Mouse (Mus musculus): ENCODE data around the gene Ppp2r5a.
A peak's percentile ranks its signal among the peaks of the same experiment; 100 is the strongest.
"Not testable (repeated sequence)": the region's sequence is repeated elsewhere in the genome, so short reads cannot be mapped to it uniquely, and the experiment has no call there.

Ppp2r5a gene

DNA sequence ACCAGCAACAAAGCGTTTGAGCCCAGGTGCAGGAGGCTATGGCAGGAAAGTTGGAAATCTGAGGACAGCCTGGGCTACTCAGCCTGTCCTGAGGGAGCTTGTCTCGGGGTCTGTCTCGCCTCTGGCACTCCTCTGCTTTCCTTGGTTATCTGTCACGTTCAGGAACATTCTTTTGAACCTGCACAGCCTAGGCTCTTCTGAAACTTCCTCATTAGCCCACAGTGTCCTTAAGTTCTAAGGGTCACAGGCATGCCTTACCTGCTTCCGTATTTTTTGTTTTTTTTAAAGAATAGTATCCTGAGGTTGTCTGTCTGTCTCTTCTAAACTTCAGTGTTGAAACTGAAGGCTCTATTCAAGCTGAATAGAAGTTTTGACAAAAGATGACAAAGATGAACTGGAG lies at the start of gene Ppp2r5a:
Gene Ppp2r5a, minus strand, starts transcription at position 199 of the 400 bp plus-strand sequence.
- DNase-seq (ENCODE audit: low spot score in 2 of 2): no peak

DNA sequence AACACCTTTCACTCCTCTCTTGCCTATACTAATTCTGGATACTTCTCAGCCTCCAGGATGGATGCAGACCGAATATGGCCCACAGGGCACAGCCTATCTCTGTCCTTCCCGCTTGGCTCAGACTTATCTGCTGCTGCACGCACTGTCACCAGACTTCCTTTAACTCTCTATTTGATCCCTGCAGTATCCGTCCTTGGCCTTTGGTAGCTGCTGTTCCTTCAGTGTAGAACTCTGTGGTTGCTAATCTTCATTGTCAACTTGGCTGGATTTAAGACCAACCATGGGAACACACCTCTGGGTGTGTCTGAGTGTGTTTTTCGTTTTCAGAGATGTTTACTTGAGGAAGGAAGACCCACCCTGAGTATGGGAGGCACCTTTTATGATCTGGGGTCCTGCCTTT lies 47.5 kb upstream of the Ppp2r5a start:
- no peak for DNase-seq (ENCODE audit: low spot score in 2 of 2)

DNA sequence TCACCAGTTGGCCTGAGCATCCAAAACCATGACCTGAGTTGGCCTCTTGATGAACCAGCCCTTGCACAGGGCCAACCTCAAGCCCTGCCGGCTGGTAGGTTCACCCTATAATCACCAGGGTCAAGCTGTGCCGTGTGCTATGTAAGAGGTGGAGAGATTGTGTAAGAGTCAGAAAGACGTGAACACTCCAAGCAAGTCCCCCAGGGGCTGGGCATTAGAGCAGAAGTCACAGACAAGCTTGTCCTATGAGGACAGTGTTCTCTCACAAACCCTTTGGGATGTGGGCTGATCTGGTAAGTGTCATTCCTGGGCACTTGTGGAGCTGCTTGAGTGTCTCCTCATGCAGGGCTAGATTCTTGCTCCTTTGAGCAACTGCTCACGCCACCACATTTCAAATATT lies 46.5 kb upstream of the Ppp2r5a start:
- no peak for DNase-seq (ENCODE audit: low spot score in 2 of 2)

DNA sequence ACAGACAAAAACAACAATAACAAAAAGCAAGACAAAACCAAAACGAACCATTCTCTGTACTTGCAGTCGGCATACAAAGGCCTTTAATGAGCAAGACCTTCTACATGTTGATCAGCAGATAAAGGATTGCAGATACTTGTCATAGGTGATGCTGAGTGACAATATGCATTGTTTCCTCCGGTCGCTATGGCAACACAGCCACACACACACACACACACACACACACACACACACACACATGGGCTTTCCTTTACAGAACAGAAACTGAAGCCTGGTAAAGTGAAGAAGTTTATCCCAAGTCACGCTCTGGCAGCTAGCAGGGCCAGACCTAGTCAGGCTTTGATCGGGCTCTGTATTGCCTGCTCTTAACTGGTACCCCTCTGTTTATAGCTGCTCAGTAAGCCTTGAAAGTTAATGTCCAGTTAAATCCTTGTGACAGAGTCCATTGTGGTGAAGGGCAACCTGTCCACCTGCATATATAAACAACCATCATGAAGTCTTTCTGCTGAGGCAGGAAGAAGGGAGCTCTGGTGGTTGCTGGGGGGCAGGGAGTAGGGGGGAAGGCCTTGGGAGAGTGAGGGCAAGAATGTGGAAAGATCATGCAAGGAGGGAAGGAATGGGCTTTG lies 44.4 kb upstream of the Ppp2r5a start:
- no peak for DNase-seq (ENCODE audit: low spot score in 2 of 2)

DNA sequence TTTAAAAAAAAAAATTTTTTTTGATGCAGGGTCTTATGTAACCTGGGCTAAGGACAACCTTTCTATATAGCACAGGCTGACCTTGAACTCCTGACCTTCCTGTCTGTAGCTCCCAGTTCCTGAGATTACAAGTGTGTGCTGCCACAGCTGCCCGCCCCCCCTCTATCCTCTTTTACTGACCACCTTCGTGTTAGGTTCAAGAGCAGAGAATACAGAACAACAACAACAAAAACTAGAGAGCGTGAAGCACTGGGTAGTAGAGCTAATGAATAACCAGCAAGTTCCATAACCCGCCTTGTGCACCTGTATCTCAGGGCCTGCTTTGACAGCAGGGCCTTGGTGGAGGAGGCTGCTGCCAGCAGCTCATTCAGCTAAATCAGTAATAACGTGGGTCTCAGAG lies 43.2 kb upstream of the Ppp2r5a start:
- no peak for DNase-seq (ENCODE audit: low spot score in 2 of 2)

DNA sequence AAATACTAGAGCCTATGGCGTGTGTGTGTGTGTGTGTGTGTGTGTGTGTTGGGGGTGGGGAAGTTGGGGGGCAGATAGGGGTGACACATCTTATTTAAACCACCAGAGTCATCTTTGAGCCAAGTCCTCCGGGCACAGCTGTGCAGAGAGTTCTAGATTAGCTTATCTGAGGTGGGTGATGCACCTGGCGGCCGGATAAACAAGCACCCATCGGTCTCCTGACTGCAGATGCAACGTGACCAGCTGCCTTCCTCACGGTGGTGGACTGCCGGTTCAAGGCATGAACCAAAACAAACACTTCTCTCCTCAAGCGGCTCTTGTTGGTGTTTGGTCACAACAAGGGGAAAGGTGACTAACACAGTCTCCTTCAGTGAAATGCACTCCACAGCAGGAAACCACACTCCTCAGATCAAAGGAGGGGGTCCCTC lies 42.8 kb upstream of the Ppp2r5a start:
- no peak for DNase-seq (ENCODE audit: low spot score in 2 of 2)

DNA sequence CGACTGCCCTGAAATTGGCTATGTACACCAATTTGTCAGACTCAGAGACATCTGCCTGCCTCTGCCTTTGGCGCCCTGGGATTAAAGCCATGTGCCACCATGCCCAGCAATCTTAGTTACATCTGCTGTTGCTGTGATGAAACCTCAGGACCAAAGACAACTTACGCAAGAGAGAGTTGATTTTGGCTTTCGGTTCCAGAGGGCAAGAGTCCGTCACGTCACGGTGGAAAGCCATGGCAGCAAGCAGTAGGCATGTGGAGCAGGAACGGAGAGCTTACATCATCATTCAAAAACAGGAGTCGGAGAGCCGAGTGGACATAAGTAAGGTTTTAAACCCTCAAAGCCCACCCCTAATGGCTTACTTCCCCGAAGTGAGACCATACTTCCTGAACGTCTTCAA lies 42.3 kb upstream of the Ppp2r5a start:
- DNase-seq (ENCODE audit: low spot score in 2 of 2): no peak

DNA sequence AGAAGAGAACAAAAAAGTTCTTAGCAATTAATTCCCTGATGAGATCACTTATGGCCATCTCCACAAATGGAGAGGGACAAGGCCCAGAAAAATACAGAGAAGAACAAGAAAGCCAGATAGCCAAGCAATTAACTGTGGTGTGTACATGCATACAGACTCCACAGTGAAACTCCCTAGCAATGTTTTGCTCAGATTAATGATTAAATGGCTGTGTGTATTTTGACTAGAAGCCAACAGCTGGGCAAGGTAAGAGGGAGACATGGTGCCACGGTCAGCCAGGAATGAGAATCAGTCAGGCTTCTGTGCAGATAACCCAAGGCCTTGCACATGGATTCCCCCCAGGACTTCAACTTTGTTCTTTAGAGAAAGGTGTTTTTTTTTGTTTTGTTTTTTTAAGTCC lies 41.4 kb upstream of the Ppp2r5a start:
- DNase-seq (ENCODE audit: low spot score in 2 of 2): no peak

DNA sequence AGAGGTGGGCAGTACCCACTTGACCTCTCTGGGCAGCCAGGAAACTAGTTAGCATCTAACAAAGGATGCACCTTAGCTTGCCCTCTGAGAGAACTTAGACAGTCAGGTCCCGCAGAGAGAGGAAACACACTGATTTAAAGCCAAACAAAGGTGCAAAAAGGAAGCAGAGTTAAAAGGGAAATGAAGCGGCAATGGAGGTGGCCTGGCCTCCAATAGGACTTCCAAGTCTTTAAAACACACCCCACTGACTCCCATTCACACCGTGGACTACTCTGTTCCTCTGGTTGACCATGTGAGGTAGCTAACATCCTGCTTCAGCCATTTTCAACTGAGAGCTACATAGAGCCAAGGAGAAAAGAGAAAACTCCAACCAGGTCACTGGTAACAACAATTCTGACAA lies 35.9 kb upstream of the Ppp2r5a start:
- no peak for DNase-seq (ENCODE audit: low spot score in 2 of 2)

DNA sequence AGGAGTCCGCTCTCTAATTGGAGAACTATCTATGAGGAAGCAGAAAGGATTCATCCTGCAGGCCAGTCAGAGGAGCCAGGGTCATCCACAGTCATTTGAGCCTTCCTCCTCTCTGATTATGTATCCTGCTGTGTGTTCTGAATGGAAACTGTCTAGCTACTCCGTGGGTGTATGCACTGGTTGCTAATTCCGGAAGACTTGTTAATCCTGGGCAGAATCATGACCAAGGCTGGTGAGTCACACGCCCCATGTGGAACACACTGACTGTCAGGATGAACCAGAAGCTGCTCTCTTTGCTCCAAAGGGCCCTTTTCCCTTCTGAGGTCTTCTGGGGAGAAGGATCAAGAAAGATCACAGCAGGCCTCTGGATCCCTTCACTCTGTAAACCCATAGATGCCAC lies 35.5 kb upstream of the Ppp2r5a start:
- no peak for DNase-seq (ENCODE audit: low spot score in 2 of 2)

DNA sequence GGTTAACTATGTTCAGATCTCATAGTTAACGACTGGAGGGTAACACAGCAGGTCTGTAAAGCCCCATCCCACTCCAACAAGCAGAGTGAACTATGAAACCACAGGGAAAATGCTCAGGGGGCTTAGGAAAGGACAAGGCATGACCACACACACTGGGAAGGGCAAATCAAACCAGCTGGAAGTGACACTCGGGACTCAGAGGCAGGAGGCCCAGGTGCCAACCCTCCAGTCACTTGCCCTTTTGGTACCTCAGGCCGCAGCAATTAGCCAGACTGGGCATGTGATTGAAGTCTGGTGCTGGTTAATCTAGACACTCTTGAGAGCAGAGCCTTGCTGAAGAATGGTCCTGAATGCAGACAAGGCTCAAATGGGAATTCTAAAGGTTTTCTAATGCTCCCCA lies 33.6 kb upstream of the Ppp2r5a start:
- no peak for DNase-seq (ENCODE audit: low spot score in 2 of 2)

DNA sequence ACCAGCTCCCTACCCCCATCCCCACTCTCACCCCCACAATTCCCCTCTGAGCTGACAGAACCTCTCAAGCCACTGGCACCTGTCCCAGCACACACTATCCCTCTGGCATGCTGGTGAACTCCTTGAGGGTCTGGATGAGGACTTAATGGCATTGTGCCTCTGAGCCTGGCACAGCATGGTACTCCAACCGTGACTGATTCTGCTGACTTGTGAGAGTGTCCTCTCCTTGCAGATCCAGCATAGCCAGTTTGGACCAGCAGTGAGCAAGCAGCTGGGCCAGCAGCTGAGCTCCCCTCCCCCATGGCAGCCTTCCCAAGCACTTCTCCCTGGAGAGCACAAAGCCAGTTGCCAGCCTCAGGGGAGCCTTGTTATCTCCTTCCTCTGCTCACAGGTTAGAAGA lies 32.3 kb upstream of the Ppp2r5a start:
- DNase-seq (ENCODE audit: low spot score in 2 of 2): peak; percentile 30 to 39

DNA sequence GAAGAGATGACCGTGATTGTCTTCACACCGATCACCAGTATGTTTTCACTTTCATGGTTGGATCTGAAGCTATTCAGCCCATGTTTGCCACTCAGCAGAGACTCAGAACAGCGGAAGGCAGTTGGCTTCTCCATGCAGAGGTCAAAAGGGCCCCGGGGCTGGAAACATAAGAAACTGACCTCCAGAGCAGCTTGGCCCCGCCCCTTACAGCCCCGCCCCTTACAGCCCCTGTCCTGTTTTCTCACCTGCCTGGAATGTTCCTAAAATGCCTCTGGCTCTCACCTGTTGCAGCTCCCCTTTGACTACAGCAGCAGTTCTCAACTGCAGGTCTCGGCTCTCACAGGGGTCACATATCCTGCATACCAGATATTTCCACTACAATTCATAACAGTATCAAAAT lies 29.5 kb upstream of the Ppp2r5a start:
- DNase-seq (ENCODE audit: low spot score in 2 of 2): no peak

DNA sequence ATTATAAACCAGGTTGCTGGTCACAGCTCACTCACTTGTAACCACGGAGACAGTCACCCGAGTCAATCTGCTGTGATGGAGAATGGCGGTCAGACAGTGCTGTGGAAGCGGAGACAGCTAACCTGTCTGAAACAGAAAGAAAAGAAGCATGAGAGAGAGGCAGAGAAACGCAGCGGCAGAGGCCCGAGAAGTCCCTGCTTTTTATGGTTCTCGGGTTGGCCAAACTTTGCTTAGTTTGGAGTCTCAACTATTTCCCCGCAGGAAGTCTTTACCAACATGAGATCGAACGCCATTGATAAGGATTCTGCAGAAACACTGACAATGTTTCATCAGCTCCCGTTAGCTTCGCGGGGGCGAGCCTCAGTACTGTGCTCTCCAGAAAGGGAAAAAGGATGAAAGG lies 29.0 kb upstream of the Ppp2r5a start:
- no peak for DNase-seq (ENCODE audit: low spot score in 2 of 2)

DNA sequence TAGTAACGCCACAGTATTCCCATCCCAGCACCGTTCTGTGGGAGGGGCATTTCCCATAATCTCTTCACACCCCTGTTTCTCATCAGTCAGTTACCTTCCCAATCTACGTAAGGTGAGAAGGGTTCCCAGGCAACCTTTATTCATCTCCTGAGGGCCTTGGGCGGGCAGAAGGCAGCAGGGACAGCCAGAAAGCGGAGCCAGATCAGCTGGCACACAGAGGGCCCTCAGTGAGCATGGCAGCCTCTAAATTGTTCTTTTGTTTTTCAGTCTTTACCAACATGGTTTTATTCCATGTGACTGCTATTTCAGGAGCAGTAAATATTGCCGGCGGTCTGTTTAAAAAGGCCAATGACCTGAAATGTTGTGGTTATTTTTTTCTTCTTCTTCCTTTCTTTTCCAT lies 27.0 kb upstream of the Ppp2r5a start:
- no peak for DNase-seq (ENCODE audit: low spot score in 2 of 2)

DNA sequence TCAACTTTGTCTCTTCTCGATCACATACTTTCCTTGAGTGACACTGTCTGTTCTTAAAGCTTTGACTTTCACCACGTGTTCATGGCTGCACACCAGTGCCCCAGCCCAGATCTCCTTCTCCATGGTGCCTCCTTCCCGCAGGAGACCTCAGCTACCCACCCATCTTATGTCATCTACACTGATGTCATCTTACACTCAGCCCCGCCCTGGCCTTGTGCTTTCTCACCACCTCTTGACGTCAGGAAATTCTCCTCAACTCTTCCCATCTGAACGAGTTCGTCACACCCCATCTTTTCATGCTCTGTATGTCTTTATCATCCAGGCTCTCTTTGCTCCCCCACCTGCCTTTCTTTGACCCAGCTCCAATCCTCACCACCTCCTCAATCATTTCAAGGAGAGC lies 22.8 kb upstream of the Ppp2r5a start:
- no peak for DNase-seq (ENCODE audit: low spot score in 2 of 2)

DNA sequence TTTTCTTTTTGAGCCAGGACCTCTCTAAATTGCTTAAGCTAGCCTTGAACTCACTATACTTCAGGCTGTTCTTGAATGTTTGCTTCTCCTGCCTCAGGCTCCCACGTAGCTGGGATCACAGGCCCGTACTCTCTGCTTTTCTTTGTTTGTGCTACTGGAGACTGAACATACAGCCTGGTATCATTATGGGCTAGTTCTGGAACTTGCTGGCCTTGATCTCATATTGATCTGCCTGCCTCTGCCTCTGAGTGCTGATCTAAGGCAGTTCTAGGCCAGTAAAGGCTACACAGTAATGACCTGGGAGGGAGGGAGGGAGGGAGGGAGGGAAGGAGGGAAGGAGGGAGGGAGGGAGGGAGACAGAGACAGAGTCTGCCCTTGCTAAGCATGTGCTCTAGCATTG lies 20.1 kb upstream of the Ppp2r5a start:
- DNase-seq (ENCODE audit: low spot score in 2 of 2): no peak

DNA sequence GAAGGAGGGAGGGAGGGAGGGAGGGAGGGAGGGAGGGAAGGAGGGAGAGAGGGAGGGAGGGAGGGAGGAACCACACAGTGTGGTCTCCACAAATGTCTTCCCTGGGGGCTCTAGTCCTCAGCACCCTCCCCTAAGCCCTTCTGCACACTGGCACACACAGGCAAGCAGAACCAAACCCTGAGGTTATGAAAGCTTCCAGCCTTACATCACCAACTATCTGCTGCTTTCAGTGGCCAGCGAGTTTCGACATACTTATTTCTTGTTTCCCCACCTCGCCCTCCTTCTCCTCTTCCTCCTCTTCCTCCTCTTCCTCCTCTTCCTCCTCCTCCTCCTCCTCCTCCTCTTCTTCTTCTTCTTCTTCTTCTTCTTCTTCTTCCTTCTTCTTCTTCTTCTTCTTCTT lies 19.6 kb upstream of the Ppp2r5a start:
- not testable (repeated sequence) for DNase-seq (ENCODE audit: low spot score in 2 of 2)

DNA sequence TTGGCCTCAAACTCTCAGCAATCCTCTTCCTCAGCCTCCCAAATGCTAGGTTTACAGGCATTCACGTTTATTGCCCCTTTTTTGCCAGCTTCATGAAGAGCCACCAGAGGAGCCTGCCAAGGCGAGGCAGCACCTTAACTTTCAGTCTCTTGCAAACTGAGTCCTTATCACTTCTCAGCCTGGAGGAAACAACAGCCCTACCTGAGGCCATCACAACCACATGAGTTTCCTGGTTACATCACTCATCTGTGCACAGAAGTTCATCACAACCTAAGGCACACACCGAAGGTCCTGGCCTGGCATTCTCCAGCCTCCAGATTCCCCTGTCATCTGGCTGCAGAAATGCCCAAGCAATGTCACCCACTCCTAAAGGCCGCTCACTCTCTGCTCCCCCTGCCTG lies 19.1 kb upstream of the Ppp2r5a start:
- no peak for DNase-seq (ENCODE audit: low spot score in 2 of 2)

DNA sequence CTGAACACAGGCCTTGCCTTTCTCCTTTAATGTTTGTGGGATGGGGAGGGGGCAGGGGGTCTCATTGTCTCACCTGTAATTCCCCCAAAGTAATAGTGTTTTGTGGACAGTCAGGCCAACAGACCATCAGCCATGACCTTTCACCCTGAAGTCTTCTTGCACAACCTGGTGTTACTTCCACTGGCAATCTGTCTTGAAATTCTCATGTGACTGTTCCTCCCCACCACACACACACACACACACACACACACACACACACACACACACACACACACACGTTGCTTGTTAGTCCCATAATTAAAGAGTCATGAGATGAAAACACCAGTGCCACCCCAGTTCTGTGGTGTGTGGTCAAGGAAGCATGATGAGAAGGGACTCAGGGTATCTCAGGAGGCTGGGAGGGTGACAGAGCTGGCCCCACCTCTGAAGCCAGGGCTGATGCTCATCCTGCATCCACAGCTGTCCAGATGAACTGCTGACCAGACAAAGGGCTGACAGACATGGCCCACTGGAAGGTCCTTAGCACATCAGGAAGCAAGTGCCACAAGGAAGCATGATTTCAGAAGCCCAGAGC lies 18.4 kb upstream of the Ppp2r5a start:
- no peak for DNase-seq (ENCODE audit: low spot score in 2 of 2)

DNA sequence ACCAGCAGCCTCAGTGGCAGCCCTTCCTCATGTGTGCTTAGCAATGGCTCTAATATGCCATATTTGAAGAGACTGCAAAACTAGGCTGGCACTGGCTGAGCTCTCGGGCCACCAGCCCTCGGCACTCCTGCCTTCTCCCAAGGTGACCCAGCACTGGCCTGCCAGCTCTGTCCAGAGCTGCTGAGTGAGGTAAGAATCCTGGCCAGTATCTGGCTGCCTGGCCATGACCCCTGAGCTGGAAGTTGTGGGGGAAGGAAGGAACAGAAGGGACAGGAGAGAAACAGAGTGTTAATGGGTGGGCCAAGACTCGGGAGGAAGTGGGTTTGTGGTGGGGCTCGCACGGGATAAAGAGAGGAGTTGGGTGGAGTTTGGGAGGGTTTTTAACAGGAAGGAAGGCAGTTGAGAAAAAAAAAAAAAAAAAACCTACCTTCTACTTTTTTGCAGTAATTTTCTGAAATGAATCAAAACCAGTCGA lies 17.9 kb upstream of the Ppp2r5a start:
- no peak for DNase-seq (ENCODE audit: low spot score in 2 of 2)

DNA sequence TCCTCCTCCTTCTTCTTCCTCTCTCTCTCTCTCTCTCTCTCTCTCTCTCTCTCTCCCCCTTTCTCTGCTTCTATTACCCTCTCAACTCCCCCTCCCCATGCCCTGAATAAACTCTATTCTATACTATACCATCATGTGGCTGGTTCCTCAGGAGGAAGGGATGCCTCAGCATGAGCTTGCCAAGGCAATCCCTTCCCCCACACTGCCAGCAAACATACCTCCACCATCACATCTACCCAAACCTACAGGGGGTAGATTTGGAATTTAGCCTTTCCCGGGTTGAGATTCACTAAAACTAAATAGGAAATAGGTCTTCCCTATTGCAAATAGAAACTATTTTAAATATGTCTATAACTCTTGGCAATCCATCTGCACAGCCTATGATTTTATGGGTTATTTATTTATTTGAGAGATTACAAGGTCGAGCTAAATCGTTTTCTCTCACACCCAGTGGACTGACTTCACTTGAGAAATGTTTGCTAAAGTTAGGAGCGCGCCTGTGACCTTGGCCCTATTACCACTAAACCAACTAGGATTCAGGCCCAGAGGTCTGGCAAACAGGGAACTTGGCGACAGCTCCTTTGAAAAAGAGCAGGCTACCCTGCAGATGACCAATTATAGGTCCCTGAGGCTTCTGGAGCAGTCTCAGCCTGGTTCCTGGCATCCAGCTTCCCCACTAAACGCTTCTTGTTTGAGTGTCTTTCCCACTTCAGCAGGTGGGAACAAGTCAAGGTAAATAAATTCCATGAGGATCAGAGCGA lies 17.1 kb upstream of the Ppp2r5a start:
- DNase-seq (ENCODE audit: low spot score in 2 of 2): no peak

DNA sequence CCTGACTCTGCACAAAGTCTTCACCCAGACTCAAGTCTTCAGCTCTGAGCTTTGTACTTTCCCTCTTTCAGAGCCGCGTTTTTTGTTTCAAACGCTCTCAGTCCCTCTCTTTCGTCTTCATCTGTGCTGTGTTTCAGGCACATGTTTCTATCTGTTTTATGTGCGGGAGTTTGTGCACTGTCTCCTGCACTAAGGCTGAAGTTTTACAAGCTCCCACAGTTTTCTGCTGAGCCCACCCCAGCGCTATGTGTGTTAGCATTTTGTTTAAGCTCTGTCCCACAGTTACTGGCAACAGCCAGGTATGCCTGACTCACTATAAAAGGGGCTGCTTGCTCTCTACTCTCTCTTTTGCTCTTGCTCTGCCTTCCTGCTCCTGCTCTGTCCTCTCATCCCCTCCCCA lies 16.3 kb upstream of the Ppp2r5a start:
- DNase-seq (ENCODE audit: low spot score in 2 of 2): no peak

Data from frontal cortex, postnatal 14 days (tissue).